Mouse (Mus musculus) kidney, embryonic 15.5 days (tissue): ENCODE data around the gene Ntm. TPM values are rescaled to one million over a fixed set of nuclear protein-coding genes. Genes with fewer than 3 reads are reported as not detected.

ENCODE experiments used
- ATAC-seq: fragments of 200-750 bp; cut with Nextera tagmentation; replicated peaks from 2 replicates; pipeline ENCODE4 v1.8.0; 2017; ENCODE audit warnings: moderate TSS enrichment; ENCODE audit not compliant: low FRiP score
- H3K27ac ChIP-seq: fragments of 300-500 bp; sonication (generic); 2 replicates; pipeline ENCODE4 v1.5.1; 2015; ENCODE audit warnings: mild to moderate bottlenecking, inconsistent platforms
- H3K27me3 ChIP-seq: fragments of 300-500 bp; sonication (generic); 2 replicates; pipeline ENCODE4 v1.6.1; 2015; ENCODE audit warnings: inconsistent platforms
- H3K36me3 ChIP-seq: fragments of 300-500 bp; sonication (generic); 2 replicates; pipeline ENCODE4 v1.6.1; 2015; ENCODE audit warnings: inconsistent platforms
- H3K4me1 ChIP-seq: fragments of 300-500 bp; sonication (generic); 2 replicates; pipeline ENCODE4 v1.6.1; 2015; ENCODE audit warnings: inconsistent platforms
- H3K4me2 ChIP-seq: fragments of 300-500 bp; sonication (generic); 2 replicates; pipeline ENCODE4 v1.6.1; 2015; ENCODE audit warnings: moderate library complexity, mild to moderate bottlenecking, inconsistent platforms
- H3K4me3 ChIP-seq: fragments of 300-500 bp; sonication (generic); replicated peaks from 2 replicates; pipeline ENCODE4 v1.5.1; 2015; ENCODE audit warnings: mild to moderate bottlenecking, inconsistent platforms
- H3K9ac ChIP-seq: fragments of 300-500 bp; sonication (generic); 2 replicates; pipeline ENCODE4 v1.6.1; 2015; ENCODE audit warnings: mild to moderate bottlenecking, inconsistent platforms
- H3K9me3 ChIP-seq: fragments of 300-500 bp; sonication (generic); replicated peaks from 2 replicates; pipeline ENCODE4 v1.6.1; 2016; ENCODE audit warnings: inconsistent platforms
- WGBS: fragments of 180-500 bp; shearing (Covaris S2); methylation state at CpG from one replicate; pipeline ENCODE4 v1.1.7; 2015; ENCODE audit warnings: mixed read lengths; 5-methylcytosine and 5-hydroxymethylcytosine counted together
- polyA plus RNA-seq: library from polyadenylated mRNA; unstranded; fragments of >200 nt; fragmentation: Nextera tagmentation; extraction: Ambion mirVana; gene quantifications from 2 replicates; pipeline ENCODE4 v1.2.1, GENCODE M21; 2015

Ntm gene
- polyA plus RNA-seq, 1 experiment from 2014 or later, result 45.5 TPM

DNA sequence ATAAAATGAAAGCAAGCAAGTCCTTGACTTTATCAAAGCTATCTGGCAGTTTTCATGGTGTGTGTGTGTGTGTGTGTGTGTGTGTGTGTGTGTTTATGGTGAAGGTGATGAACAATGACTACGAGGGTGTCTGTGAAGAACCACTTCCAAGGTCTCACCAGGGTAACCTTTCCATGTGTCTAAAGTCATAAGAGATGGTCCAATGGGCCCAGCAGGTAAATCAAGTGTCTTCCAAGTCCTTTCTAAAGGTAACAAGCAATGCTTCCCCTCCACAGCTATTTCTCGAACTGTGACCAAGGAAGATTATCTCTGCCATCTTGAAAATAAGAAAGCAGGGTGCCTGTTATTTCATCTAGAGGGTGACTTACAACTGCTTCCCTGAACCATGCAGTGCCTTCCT, 747.1 kb downstream of the Ntm start:
- WGBS, result 90% methylated on average over 2 of the region's 2 CpGs
- no peak for ATAC-seq
- Histone ChIP-seq H3K4me2 (no peak overlapping the region), H3K27ac (no peak overlapping the region), H3K4me1 (0 out of 2 replicates have a peak, but pooled peaks cover 4% of the 10 kb centered on the region), H3K27me3 (no peaks in the 10 kb centered on the region), H3K36me3 (no peaks in the 10 kb centered on the region), H3K4me3 (no peak overlapping the region), H3K9ac (no peak overlapping the region), H3K9me3 (no peaks in the 10 kb centered on the region)

DNA sequence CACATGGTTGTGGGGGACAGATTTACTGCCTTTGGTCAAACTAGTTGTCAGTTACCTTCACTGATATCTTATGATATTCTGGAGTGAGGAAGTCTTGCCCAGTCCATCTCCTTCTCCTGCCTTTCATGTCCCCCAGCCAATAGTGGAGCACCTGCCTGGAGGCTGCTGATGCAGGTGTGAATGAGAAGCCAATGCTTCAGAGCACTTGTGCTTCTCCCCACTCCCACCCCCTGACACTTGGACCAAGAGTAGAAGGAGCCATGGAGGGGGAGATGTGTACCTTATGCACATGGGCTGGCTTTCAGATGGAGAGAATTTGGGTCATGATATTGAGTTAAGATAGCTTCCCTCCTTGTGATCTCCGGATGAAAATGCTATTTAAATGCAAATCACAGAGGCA, 747.7 kb downstream of the Ntm start:
- ATAC-seq, result no peak
- Histone ChIP-seq H3K4me1 (no peaks in the 10 kb centered on the region), H3K27me3 (no peaks in the 10 kb centered on the region), H3K36me3 (no peaks in the 10 kb centered on the region), H3K4me3 (no peak overlapping the region), H3K4me2 (no peak overlapping the region), H3K27ac (no peak overlapping the region), H3K9ac (no peak overlapping the region), H3K9me3 (no peaks in the 10 kb centered on the region)
- 63% methylated on average over 1 of the region's 1 CpGs for WGBS

DNA sequence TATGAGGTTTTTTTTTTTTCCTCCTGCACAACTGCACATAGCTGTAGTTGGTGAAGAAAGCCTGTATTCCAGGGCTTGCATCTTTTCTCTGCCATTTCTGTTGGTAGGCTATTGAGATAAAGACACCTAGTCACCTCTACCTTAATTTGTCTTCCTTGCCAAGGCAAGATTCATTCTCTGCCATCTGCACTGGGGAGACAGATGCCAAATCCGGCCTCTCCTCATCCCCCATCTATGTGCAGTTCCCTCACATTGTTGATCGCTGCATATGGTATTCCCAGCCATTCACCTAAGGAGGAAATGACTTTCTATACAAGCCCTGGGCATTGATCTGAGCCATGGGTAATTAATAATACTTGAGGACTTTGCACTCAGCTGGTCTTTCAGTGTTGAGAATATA, 753.7 kb downstream of the Ntm start:
- no peak overlapping the region for H3K9ac ChIP-seq
- H3K4me2 ChIP-seq, result no peak overlapping the region
- H3K4me1 ChIP-seq, result 0 out of 2 replicates have a peak, but pooled peaks cover 6% of the 10 kb centered on the region
- H3K9me3 ChIP-seq, result no peaks in the 10 kb centered on the region
- no peaks in the 10 kb centered on the region for H3K36me3 ChIP-seq
- 90% methylated on average over 2 of the region's 2 CpGs for WGBS
- H3K4me3 ChIP-seq, result no peak overlapping the region
- H3K27me3 ChIP-seq, result no peaks in the 10 kb centered on the region
- no peak overlapping the region for H3K27ac ChIP-seq
- no peak for ATAC-seq

DNA sequence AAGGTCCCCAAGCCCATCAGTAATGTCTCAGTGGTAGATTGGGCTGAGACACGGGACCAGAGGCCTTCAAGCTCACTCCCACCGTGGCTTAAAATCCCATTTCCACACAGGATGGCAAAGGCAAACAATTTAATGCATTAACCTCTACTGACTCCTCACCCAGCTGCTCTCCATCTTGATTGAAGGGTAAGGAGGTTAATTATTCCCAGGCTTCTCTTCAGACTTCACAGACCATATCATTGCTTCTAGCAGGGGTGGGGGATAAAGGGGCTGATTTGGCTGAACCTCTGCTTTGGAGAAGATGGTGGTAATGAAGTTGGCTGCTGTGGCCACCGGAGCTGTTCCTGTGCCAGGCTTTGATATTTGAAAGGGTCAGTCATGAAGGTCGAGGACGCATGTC, 754.8 kb downstream of the Ntm start:
- Histone ChIP-seq H3K9me3 (no peaks in the 10 kb centered on the region), H3K4me2 (no peak overlapping the region), H3K4me1 (0 out of 2 replicates have a peak, but pooled peaks cover 6% of the 10 kb centered on the region), H3K27me3 (no peaks in the 10 kb centered on the region), H3K4me3 (no peak overlapping the region), H3K36me3 (no peaks in the 10 kb centered on the region), H3K9ac (no peak overlapping the region), H3K27ac (no peak overlapping the region)
- peak; percentile 70; the same call in 1 of the 2 replicates for ATAC-seq
- WGBS, result 48% methylated on average over 5 of the region's 5 CpGs

DNA sequence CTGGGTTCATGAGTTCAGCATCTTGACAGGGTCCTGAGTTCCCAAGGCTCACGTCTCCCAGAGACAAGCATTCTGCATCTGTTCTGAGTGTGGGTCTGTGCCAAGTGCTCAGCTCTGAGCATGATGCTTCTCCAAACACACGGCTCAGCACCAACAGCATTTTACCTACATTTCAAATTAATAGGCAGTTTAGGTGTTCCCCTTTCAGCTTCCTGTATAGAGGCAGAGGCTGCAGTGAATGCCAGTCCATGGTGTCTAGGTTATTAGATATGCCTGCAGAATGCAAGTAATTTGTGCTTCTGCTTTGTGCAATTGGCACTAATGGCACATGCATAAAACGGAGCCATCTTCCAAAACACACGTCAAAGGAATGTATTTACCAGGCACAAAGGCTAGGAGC, 757.3 kb downstream of the Ntm start:
- Histone ChIP-seq H3K4me3 (no peak overlapping the region), H3K4me1 (peaks cover 14% of the 10 kb centered on the region), H3K27me3 (no peaks in the 10 kb centered on the region), H3K9ac (no peak overlapping the region), H3K27ac (no peak overlapping the region), H3K36me3 (no peaks in the 10 kb centered on the region), H3K4me2 (no peak overlapping the region), H3K9me3 (no peaks in the 10 kb centered on the region)
- ATAC-seq, result no peak
- 65% methylated on average over 4 of the region's 4 CpGs for WGBS

DNA sequence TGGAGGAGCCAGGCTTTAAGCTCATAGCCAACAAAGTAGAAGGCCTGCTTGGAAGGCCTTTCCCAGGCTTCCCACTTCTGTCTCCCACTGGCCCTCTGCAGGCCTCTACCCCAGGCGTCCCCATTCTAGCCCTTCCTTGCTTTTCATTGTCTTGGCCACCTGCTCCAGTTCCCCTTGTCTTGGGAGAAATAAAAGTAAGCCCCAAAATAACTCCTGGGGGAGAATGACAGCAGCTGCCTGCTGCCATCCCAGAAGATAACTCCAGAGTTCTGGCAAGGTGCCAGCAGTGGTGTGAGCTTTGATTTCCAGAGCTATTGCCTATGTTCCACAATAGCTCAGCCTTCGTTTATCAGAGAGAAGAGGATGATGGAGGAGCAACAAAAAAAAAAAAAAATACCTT, 760.7 kb downstream of the Ntm start:
- no peak overlapping the region for H3K9ac ChIP-seq
- no peaks in the 10 kb centered on the region for H3K9me3 ChIP-seq
- H3K4me2 ChIP-seq, result no peak overlapping the region
- H3K4me1 ChIP-seq, result peaks cover 12% of the 10 kb centered on the region
- 50% methylated on average over 2 of the region's 2 CpGs for WGBS
- H3K4me3 ChIP-seq, result no peak overlapping the region
- H3K27me3 ChIP-seq, result no peaks in the 10 kb centered on the region
- no peak overlapping the region for H3K27ac ChIP-seq
- ATAC-seq, result no peak
- H3K36me3 ChIP-seq, result no peaks in the 10 kb centered on the region

DNA sequence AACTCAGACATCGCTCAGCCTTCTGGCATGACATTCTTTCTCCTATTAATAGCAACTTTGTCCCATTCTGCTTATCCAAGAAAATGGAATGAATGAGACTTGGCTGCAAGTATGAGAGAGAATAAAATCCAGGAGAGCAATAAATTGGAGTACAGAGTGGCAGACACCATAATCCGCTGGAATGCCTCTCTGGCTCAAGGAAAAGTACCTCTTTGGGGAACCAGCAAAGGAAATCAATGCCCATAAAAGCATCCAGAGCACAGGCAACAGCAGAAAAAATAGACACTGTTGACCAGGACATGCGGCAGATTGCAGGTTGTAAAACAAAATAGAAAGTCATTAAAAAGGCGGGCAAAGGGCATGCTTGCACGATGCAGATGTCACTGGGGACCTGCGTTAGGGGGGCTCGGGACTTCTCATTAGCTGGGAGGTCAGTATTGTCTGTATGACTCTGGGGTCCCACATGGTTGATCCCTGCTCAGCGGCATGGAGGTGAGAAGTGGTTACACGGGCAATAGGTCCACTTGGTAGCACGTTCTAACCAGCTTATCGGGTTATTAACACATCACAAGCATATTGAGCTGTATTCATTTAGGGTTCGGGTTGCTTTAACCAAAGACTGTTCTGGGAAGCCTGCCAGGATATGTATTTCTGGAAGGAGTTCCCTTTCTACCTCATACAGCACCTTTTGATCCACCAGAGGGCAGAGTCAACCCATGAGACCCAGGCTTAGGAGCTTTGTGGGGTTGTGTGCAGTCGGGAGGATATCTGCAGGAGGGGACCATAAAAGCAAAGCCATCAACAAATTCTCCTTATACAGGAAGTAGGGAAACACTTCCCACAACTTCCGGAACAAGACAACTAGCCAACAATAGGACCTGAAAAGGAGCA, 761.5 kb downstream of the Ntm start:
- H3K36me3 ChIP-seq, result no peaks in the 10 kb centered on the region
- no peak overlapping the region for H3K4me3 ChIP-seq
- peak overlapping the region; percentile 25; the same call in 1 of the 2 replicates for H3K4me2 ChIP-seq
- H3K4me1 ChIP-seq, result peaks cover 12% of the 10 kb centered on the region
- H3K9me3 ChIP-seq, result no peaks in the 10 kb centered on the region
- WGBS, result 28% methylated on average over 14 of the region's 14 CpGs
- no peaks in the 10 kb centered on the region for H3K27me3 ChIP-seq
- ATAC-seq, result peak; percentile 77
- no peak overlapping the region for H3K27ac ChIP-seq
- H3K9ac ChIP-seq, result no peak overlapping the region

DNA sequence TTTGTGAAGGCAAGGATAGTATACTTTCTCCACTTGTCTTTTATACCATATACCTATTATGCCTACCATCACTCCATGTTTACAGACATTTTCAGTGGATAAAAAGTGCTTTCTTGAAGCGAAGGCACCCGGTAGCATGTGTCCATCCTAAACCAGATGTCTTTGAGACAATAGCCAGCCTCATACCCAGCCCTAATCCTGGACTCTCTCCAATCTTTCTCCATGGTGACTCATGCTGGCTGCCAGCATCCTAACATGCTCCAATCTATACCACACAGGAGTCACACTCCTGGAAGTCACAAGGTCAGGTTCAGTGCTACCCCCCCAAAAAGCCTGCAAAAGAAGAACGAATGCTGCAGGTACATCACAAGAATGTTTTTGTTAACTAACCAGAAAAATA, 765.9 kb downstream of the Ntm start:
- H3K36me3 ChIP-seq, result no peaks in the 10 kb centered on the region
- no peaks in the 10 kb centered on the region for H3K9me3 ChIP-seq
- whole genome bisulfite sequencing, result 90% methylated on average over 3 of the region's 3 CpGs
- no peaks in the 10 kb centered on the region for H3K27me3 ChIP-seq
- H3K4me3 ChIP-seq, result no peak overlapping the region
- H3K4me2 ChIP-seq, result no peak overlapping the region
- no peak overlapping the region for H3K27ac ChIP-seq
- peaks cover 8% of the 10 kb centered on the region for H3K4me1 ChIP-seq
- H3K9ac ChIP-seq, result no peak overlapping the region
- ATAC-seq, result no peak

DNA sequence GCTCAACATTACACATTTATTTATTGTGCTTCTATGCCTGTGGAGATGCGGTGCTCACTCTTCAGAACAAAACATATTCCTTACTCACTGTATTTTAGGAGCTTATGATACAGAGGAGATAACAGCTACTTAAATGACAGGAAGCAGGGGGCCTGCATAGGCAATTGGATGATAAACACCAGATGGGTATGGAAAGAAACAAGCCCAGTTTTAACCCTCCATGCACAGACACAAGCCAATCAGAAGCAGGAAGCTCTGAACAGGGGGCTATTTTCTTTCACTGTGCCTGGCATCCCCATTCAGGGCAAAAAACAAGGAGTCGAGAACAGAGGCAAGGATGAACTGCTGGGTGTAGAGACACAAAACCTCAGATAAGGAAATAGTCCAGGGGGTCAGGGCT, 768.7 kb downstream of the Ntm start:
- H3K9me3 ChIP-seq, result no peaks in the 10 kb centered on the region
- no peak overlapping the region for H3K4me2 ChIP-seq
- H3K27me3 ChIP-seq, result no peaks in the 10 kb centered on the region
- 81% methylated on average over 2 of the region's 2 CpGs for WGBS
- no peaks in the 10 kb centered on the region for H3K36me3 ChIP-seq
- H3K9ac ChIP-seq, result no peak overlapping the region
- H3K4me3 ChIP-seq, result no peak overlapping the region
- H3K27ac ChIP-seq, result no peak overlapping the region
- no peaks in the 10 kb centered on the region for H3K4me1 ChIP-seq
- ATAC-seq, result no peak

DNA sequence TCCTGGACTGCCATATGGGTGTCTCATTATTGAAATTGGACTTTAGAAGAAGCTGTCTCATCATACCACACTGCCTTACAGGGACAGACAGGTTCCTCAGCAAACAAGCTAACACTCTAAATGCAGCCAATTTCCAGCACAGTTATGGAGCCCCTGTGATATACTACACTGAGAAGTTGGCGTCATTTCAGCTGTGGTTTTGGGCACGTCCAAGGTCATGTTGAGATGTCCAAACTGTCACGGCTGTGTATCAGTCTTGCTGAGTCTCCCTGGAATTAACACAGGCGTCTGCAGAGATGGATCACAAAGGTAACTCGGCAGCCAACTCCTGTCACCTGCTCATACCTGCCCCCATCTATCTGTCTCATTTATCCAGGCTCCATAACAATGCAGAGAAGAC, 779.9 kb downstream of the Ntm start:
- Histone ChIP-seq H3K9ac (no peak overlapping the region), H3K27ac (no peak overlapping the region), H3K36me3 (no peaks in the 10 kb centered on the region), H3K9me3 (no peaks in the 10 kb centered on the region), H3K4me3 (no peak overlapping the region), H3K4me2 (no peak overlapping the region), H3K27me3 (no peaks in the 10 kb centered on the region), H3K4me1 (no peaks in the 10 kb centered on the region)
- no peak for ATAC-seq
- WGBS, result 80% methylated on average over 5 of the region's 5 CpGs

DNA sequence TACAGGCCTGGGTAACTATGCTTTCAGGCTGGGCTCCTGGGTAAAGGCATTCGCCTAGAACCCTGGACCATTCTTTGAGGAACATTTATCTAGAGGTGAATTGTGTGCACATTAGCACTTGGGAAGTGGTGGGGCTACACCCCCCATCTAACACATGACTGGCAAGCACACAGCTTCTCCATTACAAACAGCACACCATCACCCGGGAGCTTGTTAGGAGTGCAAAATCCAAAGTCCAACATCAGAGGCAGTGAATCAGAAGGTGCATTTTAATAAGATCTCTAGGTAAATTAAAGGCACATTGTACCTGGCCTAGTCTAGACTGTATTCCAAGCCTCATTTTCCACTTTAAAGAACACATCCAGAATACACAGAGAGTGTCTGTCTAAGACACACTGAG, 781.3 kb downstream of the Ntm start:
- Histone ChIP-seq H3K27me3 (no peaks in the 10 kb centered on the region), H3K4me1 (no peaks in the 10 kb centered on the region), H3K4me2 (no peak overlapping the region), H3K4me3 (no peak overlapping the region), H3K9ac (no peak overlapping the region), H3K27ac (no peak overlapping the region), H3K9me3 (no peaks in the 10 kb centered on the region), H3K36me3 (no peaks in the 10 kb centered on the region)
- no peak for ATAC-seq
- WGBS, result 87% methylated on average over 2 of the region's 2 CpGs

DNA sequence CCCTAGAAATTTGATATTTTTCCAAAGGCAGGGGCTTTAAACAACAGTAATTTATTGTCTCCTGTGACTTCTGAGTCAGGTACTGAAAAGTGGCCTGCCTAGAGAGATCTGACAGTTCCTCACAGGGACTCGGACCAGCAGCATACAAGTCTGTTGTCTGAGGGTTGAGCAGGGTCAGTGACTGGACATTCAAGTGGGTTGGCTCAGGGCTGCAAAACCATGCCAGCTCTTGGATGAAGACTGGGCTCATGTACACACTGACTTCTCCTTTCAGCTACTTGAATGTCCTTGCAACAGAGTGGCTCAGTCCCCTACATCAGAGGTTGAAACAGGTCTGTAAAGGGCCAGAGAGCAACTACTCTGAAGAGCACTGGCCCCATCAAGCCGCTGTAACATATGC, 797.2 kb downstream of the Ntm start:
- Histone ChIP-seq H3K4me3 (no peak overlapping the region), H3K36me3 (no peaks in the 10 kb centered on the region), H3K27ac (no peak overlapping the region), H3K9ac (no peak overlapping the region), H3K27me3 (no peaks in the 10 kb centered on the region), H3K4me2 (no peak overlapping the region), H3K4me1 (no peaks in the 10 kb centered on the region), H3K9me3 (no peaks in the 10 kb centered on the region)
- no peak for ATAC-seq
- 47% methylated on average over 2 of the region's 2 CpGs for WGBS
